Mouse (Mus musculus) left cerebral cortex, adult 6 months (tissue): ENCODE measurements around the gene Fxyd4. TPM values are rescaled to one million over a fixed set of nuclear protein-coding genes. Genes with fewer than 3 reads are reported as not detected.

ENCODE experiments used
- long read RNA-seq, 2 experiments: library from polyadenylated mRNA; unstranded; transcript quantifications; one replicate each; pipeline ENCODE4 v2.0.0; 2019 to 2020
- polyA plus RNA-seq: library from polyadenylated mRNA; unstranded; fragments of <200 nt; fragmentation: Nextera tagmentation; gene quantifications from 2 replicates; pipeline ENCODE4 v1.2.3, GENCODE M21; 2021

Gene Fxyd4
- 0.58 TPM in 1 of 2 replicates, not detected in the other for polyA plus RNA-seq
- long read RNA-seq, experiment 1, partial matches to known transcripts, result 0 of 1 reads
- long read RNA-seq, experiment 1, other reads (novel, unspliced or antisense), result 1 of 1 reads
- long read RNA-seq, experiment 2, result 0 reads

GRCm38 (mm10) chr6:117937222-117937932, at the start of gene Fxyd4:
Gene Fxyd4, minus strand, starts transcription at chr6:117937692.

DNA sequence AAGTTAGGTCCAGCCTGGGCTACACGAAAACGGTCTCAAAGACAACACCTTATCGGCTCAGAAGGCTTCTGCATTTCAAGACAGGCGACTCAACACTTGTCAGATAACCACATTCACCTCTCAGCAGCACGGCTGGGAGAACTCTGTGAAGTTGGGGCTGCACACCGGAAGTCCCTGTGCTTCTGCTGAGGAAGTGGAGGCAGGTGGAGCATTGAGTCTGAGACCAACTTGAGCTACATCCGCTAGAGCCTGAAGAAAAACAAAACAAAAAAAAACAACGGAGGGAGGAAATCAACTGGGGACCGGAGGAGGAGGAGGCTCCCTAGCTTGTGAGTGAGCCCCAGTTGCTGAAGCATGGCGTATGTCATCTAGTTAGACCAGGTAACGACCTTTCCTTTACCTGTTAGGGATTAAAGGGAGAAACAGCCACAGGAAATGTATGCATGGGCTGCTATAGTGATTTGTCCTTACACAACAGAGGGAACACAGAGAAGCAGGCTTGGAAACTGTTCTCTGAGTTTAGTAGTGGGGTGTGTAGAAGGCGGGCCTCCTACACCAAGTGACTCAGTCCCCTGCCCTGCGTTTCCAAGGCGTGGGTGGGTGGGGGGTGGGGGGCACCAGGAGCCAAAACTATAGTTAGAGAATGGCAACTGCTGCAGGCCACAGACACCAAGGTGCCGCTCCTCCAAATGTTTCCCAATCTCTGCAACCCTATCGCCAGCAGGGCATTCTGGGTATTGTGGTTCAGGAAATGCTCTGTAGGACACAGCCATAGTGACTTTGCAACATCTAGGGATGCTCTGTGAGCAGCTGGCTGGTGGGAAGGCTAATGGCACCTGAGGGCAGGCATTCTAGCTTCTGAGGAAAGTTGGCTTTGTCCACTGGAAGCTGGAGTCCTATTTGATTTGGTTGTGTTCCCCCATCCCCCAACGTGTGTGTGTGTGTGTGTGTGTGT, 37.1 kb downstream of the Fxyd4 start, which contains the start of gene Hnrnpf:
TSS of gene Hnrnpf (plus strand) at position 199 of the 955 bp plus-strand sequence.

Other genes with a start within 250 kb of the Fxyd4 start
- 125 and 139 TPM in 2 replicates for gene Zfp637, start 96.5 kb downstream of the Fxyd4 start, polyA plus RNA-seq
- 30.3 and 37.3 TPM in 2 replicates for gene Zfp239, start 75.6 kb downstream of the Fxyd4 start, polyA plus RNA-seq
- 88.0 and 89.6 TPM in 2 replicates for gene Hnrnpf, start 37.4 kb downstream of the Fxyd4 start, polyA plus RNA-seq
- 54.0 and 61.3 TPM in 2 replicates for gene Rasgef1a, start 73.7 kb upstream of the Fxyd4 start, polyA plus RNA-seq
- 6.9 and 7.2 TPM in 2 replicates for gene Csgalnact2, start 201.4 kb upstream of the Fxyd4 start, polyA plus RNA-seq